Mouse (Mus musculus) intestine, embryonic 14.5 days (tissue): ENCODE results near the gene Dnah7c. TPM values are rescaled to one million over a fixed set of nuclear protein-coding genes. Genes with fewer than 3 reads are reported as not detected.
"Not testable (repeated sequence)": the region's sequence is repeated elsewhere in the genome, so short reads cannot be mapped to it uniquely, and the experiment has no call there.

Experiments used
- ATAC-seq: fragments of 200-750 bp; cut with Nextera tagmentation; replicated peaks from 2 replicates; pipeline ENCODE4 v1.8.0; 2017; ENCODE audit warnings: low read depth, moderate number of reproducible peaks, moderate TSS enrichment, moderate library complexity; ENCODE audit not compliant: low FRiP score, low TSS enrichment
- DNase-seq: peaks from one replicate; pipeline ENCODE4 v3.0.0-alpha.2; 2018; ENCODE audit warnings: low spot score
- H3K27ac ChIP-seq: fragments of 300-500 bp; sonication (generic); 2 replicates; pipeline ENCODE4 v1.5.1; 2014; ENCODE audit warnings: low read depth, mild to moderate bottlenecking, control low read depth
- H3K27me3 ChIP-seq: fragments of 300-500 bp; sonication (generic); replicated peaks from 2 replicates; pipeline ENCODE4 v1.6.1; 2014; ENCODE audit warnings: low read length, control low read depth; ENCODE audit not compliant: control insufficient read depth, insufficient read depth
- H3K36me3 ChIP-seq: fragments of 300-500 bp; sonication (generic); 2 replicates; pipeline ENCODE4 v1.6.1; 2014; ENCODE audit warnings: low read length, control low read depth; ENCODE audit not compliant: control insufficient read depth, insufficient read depth
- H3K4me1 ChIP-seq: fragments of 300-500 bp; sonication (generic); replicated peaks from 2 replicates; pipeline ENCODE4 v1.6.1; 2014; ENCODE audit warnings: low read length, control low read depth, mixed read lengths; ENCODE audit not compliant: control insufficient read depth, insufficient read depth
- H3K4me2 ChIP-seq: fragments of 300-500 bp; sonication (generic); 2 replicates; pipeline ENCODE4 v1.6.1; 2014; ENCODE audit warnings: low read length
- H3K4me3 ChIP-seq: fragments of 300-500 bp; sonication (generic); 2 replicates; pipeline ENCODE4 v1.5.1; 2014; ENCODE audit warnings: low read depth, low read length, control low read depth, mixed read lengths
- H3K9ac ChIP-seq: fragments of 300-500 bp; sonication (generic); 2 replicates; pipeline ENCODE4 v1.6.1; 2014; ENCODE audit warnings: mild to moderate bottlenecking, low read length
- H3K9me3 ChIP-seq: fragments of 300-500 bp; sonication (generic); 2 replicates; pipeline ENCODE4 v1.6.1; 2016; ENCODE audit warnings: low read length, control low read depth; ENCODE audit not compliant: control insufficient read depth
- WGBS: fragments of 180-500 bp; shearing (Covaris S2); extraction: QIAGEN DNeasy Blood & Tissue Kit; methylation state at CpG from one replicate; pipeline ENCODE4 v1.1.7; 2014; 5-methylcytosine and 5-hydroxymethylcytosine counted together
- polyA plus RNA-seq: library from polyadenylated mRNA; unstranded; fragments of >200 nt; fragmentation: Nextera tagmentation; extraction: Ambion mirVana; gene quantifications from 2 replicates; pipeline ENCODE4 v1.2.1, GENCODE M21; 2014

Gene Dnah7c
- polyA plus RNA-seq, 1 experiment from 2014 or later = 0.26 TPM

GRCm38 (mm10) chr1:46514671-46515070 is 89.3 kb downstream of the Dnah7c start:
- not testable (repeated sequence) for H3K27me3 ChIP-seq, H3K9ac ChIP-seq, ATAC-seq, DNase-seq, H3K9me3 ChIP-seq, H3K27ac ChIP-seq, H3K36me3 ChIP-seq, H3K4me3 ChIP-seq, H3K4me2 ChIP-seq, H3K4me1 ChIP-seq
- WGBS = 78% methylated on average over 1 of the region's 1 CpGs

GRCm38 (mm10) chr1:46521032-46521431 is 95.6 kb downstream of the Dnah7c start:
- no peak for DNase-seq
- H3K27ac ChIP-seq = no peak overlapping the region
- H3K4me1 ChIP-seq = no peaks in the 10 kb centered on the region
- no peaks in the 10 kb centered on the region for H3K9me3 ChIP-seq
- H3K9ac ChIP-seq = no peak overlapping the region
- no peaks in the 10 kb centered on the region for H3K27me3 ChIP-seq
- H3K4me2 ChIP-seq = no peak overlapping the region
- no peak overlapping the region for H3K4me3 ChIP-seq
- H3K36me3 ChIP-seq = no peaks in the 10 kb centered on the region
- no peak for ATAC-seq

GRCm38 (mm10) chr1:46526537-46526936 is 101.1 kb downstream of the Dnah7c start:
- not testable (repeated sequence) for H3K4me1 ChIP-seq, ATAC-seq, H3K9ac ChIP-seq, H3K27me3 ChIP-seq, H3K27ac ChIP-seq, H3K36me3 ChIP-seq, H3K4me3 ChIP-seq, DNase-seq, H3K9me3 ChIP-seq, H3K4me2 ChIP-seq
- 55% methylated on average over 3 of the region's 3 CpGs for WGBS

GRCm38 (mm10) chr1:46544812-46545421 is 119.5 kb downstream of the Dnah7c start:
- no peaks in the 10 kb centered on the region for H3K36me3 ChIP-seq
- no peaks in the 10 kb centered on the region for H3K4me1 ChIP-seq
- H3K27me3 ChIP-seq = no peaks in the 10 kb centered on the region
- no peak overlapping the region for H3K27ac ChIP-seq
- no peaks in the 10 kb centered on the region for H3K9me3 ChIP-seq
- H3K9ac ChIP-seq = no peak overlapping the region
- H3K4me3 ChIP-seq = no peak overlapping the region
- 45% methylated on average over 2 of the region's 2 CpGs for WGBS
- ATAC-seq = no peak
- no peak overlapping the region for H3K4me2 ChIP-seq
- no peak for DNase-seq

- DNase-seq (no peak), ATAC-seq (no peak)
- H3K4me2 ChIP-seq = no peak overlapping the region
- H3K4me3 ChIP-seq = no peak overlapping the region
- H3K4me1 ChIP-seq = no peaks in the 10 kb centered on the region
- H3K9me3 ChIP-seq = no peaks in the 10 kb centered on the region
- no peaks in the 10 kb centered on the region for H3K27me3 ChIP-seq
- 25% methylated on average over 3 of the region's 3 CpGs for WGBS
- no peak overlapping the region for H3K27ac ChIP-seq
- no peak overlapping the region for H3K9ac ChIP-seq
- H3K36me3 ChIP-seq = no peaks in the 10 kb centered on the region
Measured at GRCm38 (mm10) chr1:46580385-46580784, 155.0 kb downstream of the Dnah7c start.

GRCm38 (mm10) chr1:46593826-46594225 is 168.4 kb downstream of the Dnah7c start:
- not testable (repeated sequence) for H3K27ac ChIP-seq, H3K36me3 ChIP-seq, H3K27me3 ChIP-seq, H3K4me2 ChIP-seq, ATAC-seq, H3K4me3 ChIP-seq, H3K9ac ChIP-seq, DNase-seq, H3K4me1 ChIP-seq, H3K9me3 ChIP-seq
- 89% methylated on average over 1 of the region's 1 CpGs for WGBS

GRCm38 (mm10) chr1:46596343-46596742 is 171.0 kb downstream of the Dnah7c start:
- H3K36me3 ChIP-seq, H3K9ac ChIP-seq, H3K9me3 ChIP-seq, DNase-seq, H3K4me1 ChIP-seq, H3K27ac ChIP-seq, H3K4me3 ChIP-seq, H3K4me2 ChIP-seq, H3K27me3 ChIP-seq, ATAC-seq: not testable (repeated sequence)
- WGBS = 100% methylated on average over 1 of the region's 1 CpGs

GRCm38 (mm10) chr1:46620331-46620730 is 194.9 kb downstream of the Dnah7c start:
- Histone ChIP-seq H3K36me3 (no peaks in the 10 kb centered on the region), H3K4me3 (no peak overlapping the region), H3K27ac (no peak overlapping the region), H3K4me2 (no peak overlapping the region), H3K9ac (no peak overlapping the region), H3K27me3 (no peaks in the 10 kb centered on the region), H3K9me3 (no peaks in the 10 kb centered on the region), H3K4me1 (no peaks in the 10 kb centered on the region)
- no peak for ATAC-seq
- no peak for DNase-seq
- 86% methylated on average over 1 of the region's 1 CpGs for WGBS

GRCm38 (mm10) chr1:46625914-46626313 is 200.5 kb downstream of the Dnah7c start:
- DNase-seq, H3K27me3 ChIP-seq, H3K9me3 ChIP-seq, H3K4me3 ChIP-seq, ATAC-seq, H3K36me3 ChIP-seq, H3K27ac ChIP-seq, H3K4me2 ChIP-seq, H3K4me1 ChIP-seq, H3K9ac ChIP-seq: not testable (repeated sequence)
- 94% methylated on average over 6 of the region's 6 CpGs for WGBS
